Mouse (Mus musculus) midbrain, embryonic 14.5 days (tissue): ENCODE data around the gene Cfap70. TPM values are rescaled to one million over a fixed set of nuclear protein-coding genes. Genes with fewer than 3 reads are reported as not detected.
A peak's percentile ranks its signal among the peaks of the same experiment; 100 is the strongest.

Experiments
- ATAC-seq: fragments of 200-750 bp; cut with Nextera tagmentation; 2 replicates; pipeline ENCODE4 v1.8.0; 2017; ENCODE audit warnings: moderate number of reproducible peaks, moderate library complexity; ENCODE audit not compliant: low FRiP score, low TSS enrichment
- DNase-seq: peaks from one replicate; pipeline ENCODE4 v3.0.0-alpha.2; 2015
- H3K27ac ChIP-seq: fragments of 300-500 bp; sonication (generic); replicated peaks from 2 replicates; pipeline ENCODE4 v1.5.1; 2014; ENCODE audit warnings: mild to moderate bottlenecking, low read depth, low read length, moderate library complexity
- H3K27me3 ChIP-seq: fragments of 300-500 bp; sonication (generic); 2 replicates; pipeline ENCODE4 v1.6.1; 2014; ENCODE audit warnings: low read length, control low read depth, mixed read lengths; ENCODE audit not compliant: control insufficient read depth, insufficient read depth
- H3K36me3 ChIP-seq: fragments of 300-500 bp; sonication (generic); 2 replicates; pipeline ENCODE4 v1.6.1; 2014; ENCODE audit warnings: low read length, control low read depth; ENCODE audit not compliant: control insufficient read depth, insufficient read depth
- H3K4me1 ChIP-seq: fragments of 300-500 bp; sonication (generic); 2 replicates; pipeline ENCODE4 v1.6.1; 2014; ENCODE audit warnings: mild to moderate bottlenecking, antibody characterized with exemption, low read length, control low read depth; ENCODE audit not compliant: control insufficient read depth, insufficient read depth
- H3K4me2 ChIP-seq: fragments of 300-500 bp; sonication (generic); 2 replicates; pipeline ENCODE4 v1.6.1; 2014; ENCODE audit warnings: mild to moderate bottlenecking, low read length, moderate library complexity
- H3K4me3 ChIP-seq: fragments of 300-500 bp; sonication (generic); replicated peaks from 2 replicates; pipeline ENCODE4 v1.5.1; 2014; ENCODE audit warnings: low read depth, low read length
- H3K9ac ChIP-seq: fragments of 300-500 bp; sonication (generic); replicated peaks from 2 replicates; pipeline ENCODE4 v1.6.1; 2014; ENCODE audit warnings: mild to moderate bottlenecking, low read length, moderate library complexity
- H3K9me3 ChIP-seq: fragments of 300-500 bp; sonication (generic); 2 replicates; pipeline ENCODE4 v1.6.1; 2016; ENCODE audit warnings: low read length, control low read depth, mixed read lengths; ENCODE audit not compliant: control insufficient read depth
- WGBS: fragments of 180-500 bp; shearing (Covaris S2); extraction: QIAGEN DNeasy Blood & Tissue Kit; methylation state at CpG from one replicate; pipeline ENCODE4 v1.1.7; 2014; 5-methylcytosine and 5-hydroxymethylcytosine counted together
- polyA plus RNA-seq: library from polyadenylated mRNA; unstranded; fragments of >200 nt; fragmentation: Nextera tagmentation; extraction: Ambion mirVana; gene quantifications from 2 replicates; pipeline ENCODE4 v1.2.1, GENCODE M21; 2014

The Cfap70 gene
- polyA plus RNA-seq, 1 experiment from 2014 or later: 1.00 TPM

DNA sequence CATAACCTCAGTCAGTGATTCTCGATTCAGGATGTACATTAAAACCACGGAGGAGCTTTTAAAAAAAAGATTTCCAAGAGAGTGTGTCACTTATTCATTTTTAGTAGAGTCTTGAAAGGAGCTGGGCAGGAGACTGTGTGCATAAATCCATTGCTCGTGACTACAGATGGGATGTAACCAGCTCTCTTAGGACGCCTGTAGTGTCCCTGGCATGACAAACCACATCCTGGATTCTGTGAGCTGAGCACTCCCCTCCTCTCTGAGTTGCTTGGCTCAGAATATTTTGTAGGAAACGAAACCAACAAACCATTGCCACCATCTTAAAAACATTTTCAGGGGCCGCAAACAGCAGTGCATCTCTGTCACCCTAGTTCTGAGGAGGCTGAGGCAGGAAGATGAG is 15.1 kb downstream of the Cfap70 start:
- Histone ChIP-seq H3K9ac (no peak overlapping the region), H3K9me3 (no peaks in the 10 kb centered on the region), H3K27ac (no peak overlapping the region), H3K36me3 (no peaks in the 10 kb centered on the region), H3K4me3 (no peak overlapping the region), H3K4me2 (no peak overlapping the region), H3K27me3 (no peaks in the 10 kb centered on the region), H3K4me1 (no peaks in the 10 kb centered on the region)
- DNase-seq (no peak), ATAC-seq (no peak)
- WGBS: 77% methylated on average over 6 of the region's 6 CpGs

DNA sequence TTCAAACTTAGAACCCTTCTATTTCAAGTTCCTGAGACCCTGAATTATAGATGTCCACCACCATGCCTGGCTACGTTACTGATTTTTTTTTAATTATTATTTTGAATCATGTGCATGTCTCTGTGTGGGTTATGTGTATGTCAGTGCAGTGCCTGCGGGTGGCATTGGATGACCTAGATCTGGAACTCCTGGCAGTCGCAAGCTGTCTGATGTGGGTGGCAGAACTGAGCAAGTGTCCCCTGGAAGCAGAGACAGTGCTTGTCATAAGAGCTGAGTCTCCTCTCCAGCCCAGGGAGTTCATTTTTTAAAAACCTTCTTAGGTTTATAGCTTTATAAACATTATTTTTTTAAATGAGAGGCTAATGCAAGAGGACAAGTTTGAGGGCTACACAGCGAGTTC is 19.6 kb downstream of the Cfap70 start:
- no peaks in the 10 kb centered on the region for H3K36me3 ChIP-seq
- H3K4me3 ChIP-seq: no peak overlapping the region
- H3K4me2 ChIP-seq: no peak overlapping the region
- no peaks in the 10 kb centered on the region for H3K4me1 ChIP-seq
- H3K9ac ChIP-seq: no peak overlapping the region
- DNase-seq (no peak), ATAC-seq (no peak)
- H3K27ac ChIP-seq: no peak overlapping the region
- 90% methylated on average over 4 of the region's 4 CpGs for WGBS
- H3K9me3 ChIP-seq: no peaks in the 10 kb centered on the region
- H3K27me3 ChIP-seq: no peaks in the 10 kb centered on the region

DNA sequence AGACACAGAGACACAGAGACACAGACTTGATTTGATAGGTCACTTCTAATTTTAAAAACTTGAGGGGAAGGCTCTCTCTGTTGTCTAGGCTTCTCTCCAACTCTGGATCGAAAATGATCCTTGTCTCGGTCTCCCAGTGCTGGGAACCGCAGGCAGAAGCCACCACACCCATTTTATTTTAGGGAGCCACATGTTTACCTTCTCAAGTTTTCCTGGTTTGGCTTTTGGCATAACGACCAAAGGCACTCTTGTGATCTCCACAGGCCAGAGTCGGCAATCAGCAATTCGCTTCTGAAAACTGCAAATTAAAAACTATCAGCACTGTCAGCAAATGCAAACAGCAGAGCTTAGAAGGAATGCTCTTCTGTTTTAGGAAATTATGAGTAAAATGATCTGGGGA is 20.3 kb downstream of the Cfap70 start:
- DNase-seq (no peak), ATAC-seq (no peak)
- Histone ChIP-seq H3K4me1 (no peaks in the 10 kb centered on the region), H3K4me3 (no peak overlapping the region), H3K4me2 (no peak overlapping the region), H3K27me3 (no peaks in the 10 kb centered on the region), H3K27ac (no peak overlapping the region), H3K36me3 (no peaks in the 10 kb centered on the region), H3K9ac (no peak overlapping the region), H3K9me3 (no peaks in the 10 kb centered on the region)
- WGBS: 85% methylated on average over 6 of the region's 6 CpGs

DNA sequence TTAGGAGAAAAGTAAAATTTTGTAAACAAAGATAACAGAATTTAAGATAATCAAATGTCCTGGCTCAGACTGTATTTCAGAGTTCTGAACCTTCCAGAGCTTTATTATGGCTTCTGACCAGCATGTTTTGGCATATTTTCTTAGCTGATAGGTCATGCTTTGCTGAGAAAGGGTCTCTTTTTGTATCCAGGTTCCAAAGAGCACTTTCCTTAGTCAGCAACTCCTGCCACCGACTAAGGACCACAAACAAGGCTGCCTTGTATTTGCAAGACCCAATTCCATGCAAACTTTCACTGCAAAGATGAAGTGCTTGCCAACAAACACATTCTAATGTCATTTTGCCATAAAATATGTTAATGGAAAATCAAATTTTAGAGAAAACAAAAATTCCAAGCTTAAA is 22.2 kb downstream of the Cfap70 start:
- Histone ChIP-seq H3K27ac (no peak overlapping the region), H3K9ac (no peak overlapping the region), H3K4me1 (no peaks in the 10 kb centered on the region), H3K4me3 (no peak overlapping the region), H3K27me3 (no peaks in the 10 kb centered on the region), H3K4me2 (no peak overlapping the region), H3K36me3 (no peaks in the 10 kb centered on the region), H3K9me3 (no peaks in the 10 kb centered on the region)
- no peak for DNase-seq
- ATAC-seq: no peak
- WGBS: 73% methylated on average over 1 of the region's 1 CpGs

DNA sequence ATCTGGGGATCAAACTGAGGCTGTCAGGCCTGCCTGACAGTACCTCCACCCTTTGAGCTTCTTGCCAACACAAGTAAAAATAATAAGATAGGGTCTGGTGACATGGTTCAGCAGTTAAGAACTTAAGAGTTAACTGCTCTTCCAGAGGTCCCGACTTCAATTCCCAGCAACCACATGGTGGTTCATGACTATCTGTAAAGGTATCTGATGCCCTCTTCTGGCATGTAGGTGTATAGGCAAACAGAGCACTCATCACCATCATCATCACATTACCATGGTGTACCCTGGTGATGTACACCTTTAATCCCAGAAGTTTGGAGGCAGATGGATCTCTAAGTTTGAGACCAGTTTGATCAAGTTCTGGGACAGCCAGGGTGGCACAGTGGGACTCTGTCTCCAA is 23.4 kb downstream of the Cfap70 start:
- Histone ChIP-seq H3K27me3 (no peaks in the 10 kb centered on the region), H3K4me3 (no peak overlapping the region), H3K4me2 (no peak overlapping the region), H3K36me3 (no peaks in the 10 kb centered on the region), H3K9ac (no peak overlapping the region), H3K27ac (no peak overlapping the region), H3K4me1 (no peaks in the 10 kb centered on the region), H3K9me3 (no peaks in the 10 kb centered on the region)
- no peak for DNase-seq
- WGBS: 29% methylated on average over 1 of the region's 1 CpGs
- ATAC-seq: no peak

DNA sequence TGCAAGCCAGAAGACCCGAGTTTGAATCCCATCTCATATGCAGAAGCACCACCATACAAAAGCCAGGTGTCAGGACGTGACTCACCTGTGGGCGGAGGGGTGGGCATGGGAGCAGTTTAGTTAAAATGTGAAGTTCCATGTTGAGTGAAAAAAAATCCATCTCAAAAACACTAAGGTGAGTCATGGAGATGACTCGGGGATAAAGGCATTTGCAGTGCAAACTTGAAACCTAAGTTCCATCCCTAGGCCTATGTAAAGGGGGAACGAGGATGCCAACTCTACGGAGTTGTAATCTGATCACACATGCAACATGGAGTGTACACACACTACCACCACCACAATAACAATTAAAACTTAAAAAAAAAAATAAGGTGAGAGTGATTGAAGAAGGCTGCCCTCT is 29.0 kb downstream of the Cfap70 start:
- no peaks in the 10 kb centered on the region for H3K4me1 ChIP-seq
- no peaks in the 10 kb centered on the region for H3K9me3 ChIP-seq
- H3K9ac ChIP-seq: no peak overlapping the region
- WGBS: 91% methylated on average over 6 of the region's 6 CpGs
- no peak for DNase-seq
- no peak overlapping the region for H3K27ac ChIP-seq
- ATAC-seq: no peak
- H3K4me3 ChIP-seq: no peak overlapping the region
- H3K27me3 ChIP-seq: no peaks in the 10 kb centered on the region
- H3K4me2 ChIP-seq: no peak overlapping the region
- no peaks in the 10 kb centered on the region for H3K36me3 ChIP-seq

DNA sequence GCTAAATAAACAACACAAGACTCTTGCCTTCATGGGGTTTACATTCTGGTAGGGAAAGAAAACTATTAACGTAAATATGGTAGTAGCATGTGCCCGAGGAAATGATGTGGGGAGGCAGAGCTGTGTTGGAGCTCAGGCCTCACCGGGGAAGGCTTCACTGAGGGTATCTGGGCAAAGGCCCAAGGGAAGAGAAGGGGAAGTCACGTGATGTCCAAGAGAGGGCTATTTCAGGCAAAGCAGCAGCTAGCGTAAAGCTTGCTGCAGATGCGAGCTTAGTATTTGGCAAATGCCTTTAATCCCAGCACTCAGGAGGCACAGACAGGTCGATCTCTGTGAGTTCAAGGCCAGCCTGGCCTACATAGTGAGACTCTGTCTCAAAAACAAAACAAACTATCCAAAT is 29.8 kb downstream of the Cfap70 start:
- H3K4me2 ChIP-seq: no peak overlapping the region
- WGBS: 77% methylated on average over 7 of the region's 7 CpGs
- no peak overlapping the region for H3K9ac ChIP-seq
- no peaks in the 10 kb centered on the region for H3K4me1 ChIP-seq
- no peak overlapping the region for H3K4me3 ChIP-seq
- no peak overlapping the region for H3K27ac ChIP-seq
- H3K36me3 ChIP-seq: no peaks in the 10 kb centered on the region
- H3K27me3 ChIP-seq: no peaks in the 10 kb centered on the region
- H3K9me3 ChIP-seq: no peaks in the 10 kb centered on the region
- no peak for DNase-seq
- ATAC-seq: no peak

DNA sequence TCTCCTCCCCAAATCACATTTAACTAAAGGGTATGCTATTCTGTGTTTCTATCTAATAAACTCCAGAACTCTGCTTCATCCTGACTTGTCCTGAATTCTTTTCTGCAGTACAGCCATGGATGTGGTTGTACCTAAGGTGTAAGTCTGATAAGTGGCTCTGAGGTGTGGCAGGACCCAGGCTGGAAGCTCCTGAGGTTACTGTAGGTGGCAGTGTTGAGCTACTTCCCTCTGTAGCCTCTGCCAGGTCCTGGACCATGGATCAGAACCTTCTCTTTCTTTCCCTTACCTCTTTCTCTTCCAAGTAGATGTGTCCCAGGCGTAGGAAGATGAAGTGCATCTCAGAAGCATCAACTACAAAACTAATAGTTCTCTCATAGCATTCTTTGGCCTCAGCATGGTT is 52.0 kb downstream of the Cfap70 start:
- 53% methylated on average over 1 of the region's 1 CpGs for WGBS

DNA sequence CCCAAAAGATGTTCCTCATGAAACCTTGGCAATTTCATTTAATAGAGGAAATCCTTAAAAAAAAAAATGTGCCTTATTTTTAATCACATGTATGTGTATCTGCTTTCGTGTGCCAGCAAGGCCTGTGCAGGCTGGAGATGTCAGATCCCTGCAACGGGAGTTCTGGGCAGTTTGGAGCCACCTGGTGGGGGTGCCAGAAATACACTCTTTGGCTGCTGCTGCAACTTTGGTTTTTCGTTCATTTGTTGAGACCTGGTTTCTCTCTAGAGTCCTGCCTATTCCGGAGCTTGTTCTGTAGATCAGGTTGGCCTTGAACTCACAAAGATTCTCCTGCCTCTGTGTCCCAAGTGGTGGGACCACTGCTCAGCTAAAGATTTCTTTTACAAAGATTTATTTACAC is 53.2 kb downstream of the Cfap70 start:
- Histone ChIP-seq H3K27me3 (no peaks in the 10 kb centered on the region), H3K9me3 (no peaks in the 10 kb centered on the region), H3K4me1 (no peaks in the 10 kb centered on the region), H3K36me3 (no peaks in the 10 kb centered on the region), H3K4me2 (no peak overlapping the region), H3K9ac (no peak overlapping the region), H3K4me3 (no peak overlapping the region), H3K27ac (no peak overlapping the region)
- no peak for ATAC-seq
- 50% methylated on average over 4 of the region's 4 CpGs for WGBS
- peak; percentile 20 for DNase-seq

More for the DNA sequence above, 52.0 kb downstream of the Cfap70 start:
- DNase-seq (peak; percentile 40), ATAC-seq (no peak)
- Histone ChIP-seq H3K4me1 (no peaks in the 10 kb centered on the region), H3K36me3 (no peaks in the 10 kb centered on the region), H3K9ac (no peak overlapping the region), H3K4me3 (no peak overlapping the region), H3K4me2 (no peak overlapping the region), H3K27me3 (no peaks in the 10 kb centered on the region), H3K27ac (no peak overlapping the region), H3K9me3 (no peaks in the 10 kb centered on the region)
